Mouse (Mus musculus) CH12.LX (cell line): Measurements from ENCODE around the gene Adora1. TPM values are rescaled to one million over a fixed set of nuclear protein-coding genes. Genes with fewer than 3 reads are reported as not detected.

ENCODE experiments used
- DNase-seq: peaks from one replicate; pipeline ENCODE4 v3.0.0-alpha.2; 2013; ENCODE audit errors: extremely low read depth
- H3K27ac ChIP-seq: 2 replicates; pipeline ENCODE4 v1.5.1; 2012; ENCODE audit warnings: low read depth, mild to moderate bottlenecking, control low read depth, moderate library complexity; ENCODE audit not compliant: insufficient read depth
- H3K27me3 ChIP-seq: replicated peaks from 2 replicates; pipeline ENCODE3; 2012; ENCODE audit warnings: inconsistent platforms
- H3K36me3 ChIP-seq, 2 experiments: replicated peaks in 1 of 2; 2 replicates each; pipeline versions ENCODE3 to v1.6.1; 2012; ENCODE audit warnings: inconsistent platforms in 1 of 2, low read length in 1 of 2, mild to moderate bottlenecking in 1 of 2, mixed read lengths in 1 of 2, moderate library complexity in 1 of 2; ENCODE audit not compliant: control insufficient read depth in 1 of 2, insufficient read depth in 1 of 2
- H3K4me1 ChIP-seq, 2 experiments: 2 replicates each; pipeline ENCODE4 v1.6.1; 2012; ENCODE audit warnings: inconsistent platforms in 1 of 2, moderate library complexity in 1 of 2; ENCODE audit not compliant: insufficient read depth in 2 of 2, control insufficient read depth in 1 of 2
- H3K4me2 ChIP-seq: 2 replicates; pipeline ENCODE4 v1.6.1; 2012; ENCODE audit warnings: low read depth, mild to moderate bottlenecking, control low read depth; ENCODE audit not compliant: poor library complexity, insufficient read depth, severe bottlenecking
- H3K4me3 ChIP-seq, 3 experiments: fragments of 150-350 bp in 1 of 3; sonication (generic) in 1 of 3; replicated peaks in 1 of 3; 2 replicates each; pipeline versions ENCODE3 to v1.5.1; 2011 to 2012; ENCODE audit warnings: low read depth in 2 of 3, low read length in 2 of 3, mild to moderate bottlenecking in 2 of 3, moderate library complexity in 2 of 3, control low read depth in 1 of 3, improper control_type of control experiment in 1 of 3, inconsistent platforms in 1 of 3, mixed read lengths in 1 of 3; ENCODE audit not compliant: poor library complexity in 1 of 3
- H3K79me2 ChIP-seq: replicated peaks from 2 replicates; pipeline ENCODE4 v1.6.1; 2012; ENCODE audit warnings: mild to moderate bottlenecking, moderate library complexity; ENCODE audit not compliant: control insufficient read depth, poor library complexity, insufficient read depth, severe bottlenecking; ENCODE audit errors: extremely low read depth
- H3K9ac ChIP-seq: 2 replicates; pipeline ENCODE4 v1.6.1; 2012; ENCODE audit warnings: low read depth, mild to moderate bottlenecking, control low read depth, moderate library complexity; ENCODE audit not compliant: insufficient read depth
- H3K9me3 ChIP-seq: replicated peaks from 2 replicates; pipeline ENCODE3; 2012; ENCODE audit warnings: low read length, inconsistent platforms, mixed read lengths
- CHD2 ChIP-seq: IDR thresholded peaks from 2 replicates; pipeline ENCODE4 v1.6.1; 2011; ENCODE audit warnings: low read length, improper control_type of control experiment
- E2F4 ChIP-seq: IDR thresholded peaks from 2 replicates; pipeline ENCODE4 v1.6.1; 2011; ENCODE audit warnings: low read depth, low read length, improper control_type of control experiment; ENCODE audit not compliant: insufficient replicate concordance
- EP300 ChIP-seq: IDR thresholded peaks from 2 replicates; pipeline ENCODE4 v1.6.1; 2011; ENCODE audit warnings: low read length, improper control_type of control experiment
- ETS1 ChIP-seq: conservative IDR thresholded peaks from 2 replicates; pipeline ENCODE4 v1.6.1; 2012; ENCODE audit warnings: low read depth, mild to moderate bottlenecking, inconsistent platforms, low read length, improper control_type of control experiment, moderate library complexity
- GABPA ChIP-seq: IDR thresholded peaks from 2 replicates; pipeline ENCODE4 v1.6.1; 2012; ENCODE audit warnings: low read depth, low read length, improper control_type of control experiment, inconsistent platforms; ENCODE audit not compliant: insufficient replicate concordance
- IRF4 ChIP-seq: IDR thresholded peaks from 2 replicates; pipeline ENCODE4 v1.6.1; 2014; ENCODE audit warnings: low read depth, mild to moderate bottlenecking, inconsistent platforms, low read length, improper control_type of control experiment
- KAT2A ChIP-seq: IDR thresholded peaks from 2 replicates; pipeline ENCODE4 v1.6.1; 2012; ENCODE audit warnings: low read length, improper control_type of control experiment, inconsistent platforms; ENCODE audit not compliant: insufficient replicate concordance
- MAFK ChIP-seq: IDR thresholded peaks from 2 replicates; pipeline ENCODE4 v1.6.1; 2011; ENCODE audit warnings: low read length, improper control_type of control experiment; ENCODE audit not compliant: insufficient replicate concordance
- MAX ChIP-seq: IDR thresholded peaks from 2 replicates; pipeline ENCODE4 v1.6.1; 2011; ENCODE audit warnings: low read length, improper control_type of control experiment
- MAZ ChIP-seq: IDR thresholded peaks from 2 replicates; pipeline ENCODE4 v1.6.1; 2012; ENCODE audit warnings: low read depth, mild to moderate bottlenecking, inconsistent platforms, low read length, improper control_type of control experiment, moderate library complexity
- MEF2A ChIP-seq: IDR thresholded peaks from 2 replicates; pipeline ENCODE4 v1.6.1; 2014; ENCODE audit warnings: low read depth, mild to moderate bottlenecking, inconsistent platforms, low read length, improper control_type of control experiment, borderline replicate concordance
- MXI1 ChIP-seq: IDR thresholded peaks from 2 replicates; pipeline ENCODE4 v1.6.1; 2011; ENCODE audit warnings: mild to moderate bottlenecking, low read depth, low read length, improper control_type of control experiment
- MYC ChIP-seq: IDR thresholded peaks from 2 replicates; pipeline ENCODE4 v1.6.1; 2011; ENCODE audit warnings: low read depth, mild to moderate bottlenecking, improper control_type of control experiment, low read length
- NRF1 ChIP-seq: IDR thresholded peaks from 2 replicates; pipeline ENCODE4 v1.6.1; 2014; ENCODE audit warnings: low read depth, mild to moderate bottlenecking, inconsistent platforms, low read length, improper control_type of control experiment, moderate library complexity
- POLR2AphosphoS2 ChIP-seq: IDR thresholded peaks from 2 replicates; pipeline ENCODE4 v1.6.1; 2011; ENCODE audit warnings: low read depth, low read length, improper control_type of control experiment
- SMC3 ChIP-seq: IDR thresholded peaks from 2 replicates; pipeline ENCODE4 v1.6.1; 2011; ENCODE audit warnings: low read depth, low read length, improper control_type of control experiment
- TCF12 ChIP-seq: IDR thresholded peaks from 2 replicates; pipeline ENCODE4 v1.6.1; 2014; ENCODE audit warnings: low read depth, mild to moderate bottlenecking, inconsistent platforms, low read length, improper control_type of control experiment
- UBTF ChIP-seq: IDR thresholded peaks from 2 replicates; pipeline ENCODE4 v1.6.1; 2012; ENCODE audit warnings: low read depth, mild to moderate bottlenecking, inconsistent platforms, low read length, improper control_type of control experiment, moderate library complexity
- ZC3H11A ChIP-seq: IDR thresholded peaks from 2 replicates; pipeline ENCODE4 v1.6.1; 2012; ENCODE audit warnings: low read depth, mild to moderate bottlenecking, inconsistent platforms, low read length, improper control_type of control experiment
- ZKSCAN1 ChIP-seq: IDR thresholded peaks from 2 replicates; pipeline ENCODE4 v1.6.1; 2012; ENCODE audit warnings: low read depth, inconsistent platforms, low read length, improper control_type of control experiment, borderline replicate concordance
- ZNF384 ChIP-seq: IDR thresholded peaks from 2 replicates; pipeline ENCODE4 v1.6.1; 2012; ENCODE audit warnings: low read depth, low read length, improper control_type of control experiment, inconsistent platforms
- dilution Hi-C: fragments of 300-500 bp; cut with MboI; formaldehyde crosslinking; loops from 2 replicates; pipeline ENCODE4 v1.14.3; 2020; ENCODE audit warnings: low sequenced_read_pairs; ENCODE audit not compliant: extremely low pct_unique_long_range_greater_than_20kb, extremely low pct_ligation_motif_present
- in situ Hi-C: fragments of 300-500 bp; cut with MboI; formaldehyde crosslinking; loops from 3 replicates; pipeline ENCODE4 v1.14.3; 2019; ENCODE audit warnings: low sequenced_read_pairs, low pct_ligation_motif_present, low pct_unique_long_range_greater_than_20kb, mixed read lengths
- polyA plus RNA-seq: library from polyadenylated mRNA; unstranded; fragments of >175 nt; gene quantifications from 2 replicates; pipeline ENCODE4 v1.2.1, GENCODE M21; 2012; ENCODE audit warnings: low read depth; ENCODE audit not compliant: insufficient read length
- total RNA-seq, 2 experiments: library from RNA; depleted of rRNA; stranded (reverse); fragments of 300-350 nt in 1 of 2; fragments of >200 nt in 1 of 2; gene quantifications; 2 replicates each; pipeline ENCODE4 v1.2.3; 2012 to 2014

The Adora1 gene
- total RNA-seq (2012; rRNA removed), result not detected in 2 replicates
- total RNA-seq (2014; rRNA removed), result not detected in 2 replicates
- polyA plus RNA-seq, result 0.10 and 0.20 TPM in 2 replicates

- H3K27me3 ChIP-seq, result no peaks in the 10 kb centered on the region
- no peaks in the 10 kb centered on the region for H3K9me3 ChIP-seq
- no peaks in the 10 kb centered on the region for H3K79me2 ChIP-seq
- H3K4me1 ChIP-seq, result peaks cover 14 to 75% of the 10 kb centered on the region in 2 experiments
- DNase-seq, result no peak
- H3K36me3 ChIP-seq, result no peaks in the 10 kb centered on the region
- H3K9ac ChIP-seq, result no peak within 1 kb of the TSS
- H3K4me2 ChIP-seq, result peak within 1 kb of the TSS; percentile 17; the same call in 1 of the 2 replicates
- dilution Hi-C loops (no loop called here), in situ Hi-C loops (no loop called here)
- no peak for TF ChIP-seq MAFK
- no peak for TF ChIP-seq SMC3
- no peak for TF ChIP-seq MXI1
- no peak for TF ChIP-seq IRF4
- TF ChIP-seq ZC3H11A, result no peak
- no peak for TF ChIP-seq UBTF
- TF ChIP-seq EP300, result no peak
- TF ChIP-seq MYC, result no peak
- TF ChIP-seq ETS1, result no peak
- TF ChIP-seq TCF12, result no peak
- TF ChIP-seq POLR2AphosphoS2, result no peak
- no peak for TF ChIP-seq GABPA
- no peak for TF ChIP-seq ZNF384
- no peak for TF ChIP-seq CHD2
- no peak for TF ChIP-seq MAZ
- TF ChIP-seq MAX, result no peak
- TF ChIP-seq E2F4, result no peak
- no peak within 1 kb of the TSS for H3K27ac ChIP-seq
- H3K4me3 ChIP-seq, result no peak within 1 kb of the TSS
These were observed at the start of gene Adora1 for GRCm38 (mm10) chr1:134235391-134235921. Gene Adora1 (minus strand): TSS chr1:134235431.

DNA sequence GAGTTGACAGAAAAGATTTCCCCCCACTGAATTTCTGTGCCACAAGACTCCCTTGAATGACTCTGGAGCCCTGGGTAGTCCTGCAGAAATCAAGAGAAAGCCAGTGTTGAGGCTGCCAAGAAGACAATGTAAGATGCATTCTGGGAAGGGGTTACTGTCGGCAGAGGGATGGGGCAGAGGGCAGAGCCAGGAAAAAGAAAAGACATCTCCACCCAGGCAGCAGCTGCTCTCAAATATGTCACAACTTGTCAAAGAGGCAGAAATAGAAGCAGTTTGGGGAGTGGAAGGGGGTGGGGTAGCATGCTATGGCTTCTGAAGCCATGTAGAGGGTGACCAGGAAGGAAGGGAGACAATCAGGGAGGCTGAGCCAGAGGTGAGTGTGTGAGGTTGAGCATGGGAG, 47.9 kb upstream of the Adora1 start:
- Histone ChIP-seq H3K4me1 (peaks cover 36 to 79% of the 10 kb centered on the region in 2 experiments), H3K27me3 (no peaks in the 10 kb centered on the region), H3K4me3 (no peak overlapping the region), H3K27ac (peak overlapping the region; percentile 3; the same call in 1 of the 2 replicates), H3K79me2 (no peaks in the 10 kb centered on the region), H3K9ac (no peak overlapping the region), H3K4me2 (no peak overlapping the region), H3K36me3 (no peaks in the 10 kb centered on the region), H3K9me3 (no peaks in the 10 kb centered on the region)
- dilution Hi-C loops, result no loop called here
- TF ChIP-seq GABPA, result no peak
- no peak for TF ChIP-seq POLR2AphosphoS2
- no peak for TF ChIP-seq MXI1
- TF ChIP-seq ZKSCAN1, result no peak
- TF ChIP-seq ETS1, result 0 out of 2 replicates have a peak, but pooled peaks have one; percentile 15
- no peak for TF ChIP-seq KAT2A
- TF ChIP-seq NRF1, result no peak
- peak; percentile 83 for TF ChIP-seq MEF2A
- in situ Hi-C loops, result no loop called here
- peak; percentile 56 for DNase-seq
